Mouse (Mus musculus) liver, embryonic 14.5 days (tissue): ENCODE measurements around the gene Ddo. TPM values are rescaled to one million over a fixed set of nuclear protein-coding genes. Genes with fewer than 3 reads are reported as not detected.

Source experiments
- ATAC-seq: fragments of 200-750 bp; cut with Nextera tagmentation; 2 replicates; pipeline ENCODE4 v1.8.0; 2017; ENCODE audit warnings: moderate number of reproducible peaks, mild to moderate bottlenecking, moderate library complexity; ENCODE audit not compliant: insufficient read depth
- DNase-seq, 3 experiments: peaks; one replicate each; pipeline ENCODE4 v3.0.0-alpha.2; 2012 to 2013; ENCODE audit warnings: low read depth in 3 of 3, low spot score in 3 of 3
- H3K27ac ChIP-seq: fragments of 300-500 bp; sonication (generic); 2 replicates; pipeline ENCODE4 v1.5.1; 2014; ENCODE audit warnings: moderate library complexity, mild to moderate bottlenecking, control low read depth, inconsistent platforms
- H3K27me3 ChIP-seq: fragments of 300-500 bp; sonication (generic); 2 replicates; pipeline ENCODE4 v1.6.1; 2014; ENCODE audit warnings: mild to moderate bottlenecking, low read length, moderate library complexity; ENCODE audit not compliant: control insufficient read depth, insufficient read depth
- H3K36me3 ChIP-seq: fragments of 300-500 bp; sonication (generic); replicated peaks from 2 replicates; pipeline ENCODE4 v1.6.1; 2014; ENCODE audit warnings: low read depth; ENCODE audit not compliant: control insufficient read depth, insufficient read depth
- H3K4me1 ChIP-seq, 2 experiments: fragments of 200-500 bp in 1 of 2; fragments of 300-500 bp in 1 of 2; sonication (generic) in 1 of 2; replicated peaks; 2 replicates each; pipeline ENCODE4 v1.6.1; 2012 to 2014; ENCODE audit warnings: antibody characterized with exemption in 1 of 2, inconsistent platforms in 1 of 2, low read length in 1 of 2; ENCODE audit not compliant: control insufficient read depth in 2 of 2, insufficient read depth in 2 of 2
- H3K4me2 ChIP-seq: fragments of 300-500 bp; sonication (generic); 2 replicates; pipeline ENCODE4 v1.6.1; 2014; ENCODE audit warnings: low read depth, mild to moderate bottlenecking, control low read depth, moderate library complexity
- H3K4me3 ChIP-seq, 2 experiments: fragments of 200-500 bp in 1 of 2; fragments of 300-500 bp in 1 of 2; sonication (generic) in 1 of 2; 2 replicates each; pipeline ENCODE4 v1.5.1; 2012 to 2014; ENCODE audit warnings: low read depth in 2 of 2, low read length in 2 of 2, mild to moderate bottlenecking in 2 of 2, control low read depth in 1 of 2, inconsistent platforms in 1 of 2, moderate library complexity in 1 of 2; ENCODE audit not compliant: insufficient read depth in 1 of 2
- H3K9ac ChIP-seq: fragments of 300-500 bp; sonication (generic); replicated peaks from 2 replicates; pipeline ENCODE4 v1.6.1; 2014; ENCODE audit warnings: mild to moderate bottlenecking, control low read depth, moderate library complexity
- H3K9me3 ChIP-seq: fragments of 300-500 bp; sonication (generic); 2 replicates; pipeline ENCODE4 v1.6.1; 2016; ENCODE audit warnings: low read length, mixed read lengths; ENCODE audit not compliant: control insufficient read depth
- CTCF ChIP-seq: IDR thresholded peaks from 2 replicates; pipeline ENCODE4 v1.5.1; 2016; ENCODE audit warnings: antibody characterized with exemption, low read depth, control low read depth
- EP300 ChIP-seq: IDR thresholded peaks from 2 replicates; pipeline ENCODE4 v1.6.1; 2016; ENCODE audit warnings: antibody characterized with exemption, low read depth
- WGBS: fragments of 180-500 bp; shearing (Covaris S2); extraction: QIAGEN DNeasy Blood & Tissue Kit; methylation state at CpG from one replicate; pipeline ENCODE4 v1.1.7; 2014; ENCODE audit not compliant: insufficient replicate concordance; 5-methylcytosine and 5-hydroxymethylcytosine counted together
- polyA plus RNA-seq, 2 experiments: library from polyadenylated mRNA; depleted of rRNA in 1 of 2; stranded (reverse) in 1 of 2; unstranded in 1 of 2; fragments of >200 nt; fragmentation: Nextera tagmentation in 1 of 2; extraction: Ambion mirVana in 1 of 2; gene quantifications; 2 replicates each; pipeline versions ENCODE4 v1.2.1 to v1.2.3; 2012 to 2014

Gene Ddo
- polyA plus RNA-seq, 2 experiments, result 0.02 TPM; not detected in 1

DNA sequence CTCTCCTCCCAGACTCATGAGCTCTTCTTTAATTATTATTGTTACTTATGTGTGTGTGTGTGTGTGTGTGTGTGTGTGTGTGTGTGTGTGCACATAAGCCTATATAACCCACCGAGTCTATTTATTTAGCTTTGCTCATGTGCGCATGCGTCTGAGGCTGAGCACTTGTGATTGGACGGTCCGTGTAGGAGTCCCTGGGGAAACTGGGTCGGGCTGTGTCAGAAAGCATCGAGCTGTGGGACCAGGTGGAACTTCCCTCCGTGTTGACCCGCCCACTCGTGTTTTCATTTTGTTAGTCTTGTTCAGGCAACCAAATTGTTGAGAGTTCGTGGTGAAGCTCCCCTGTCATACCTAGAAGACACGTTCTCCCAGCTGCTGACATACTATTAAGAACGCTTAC lies 88.6 kb downstream of the Ddo start:
- Histone ChIP-seq H3K9me3 (no peaks in the 10 kb centered on the region), H3K36me3 (no peaks in the 10 kb centered on the region), H3K27ac (no peak overlapping the region), H3K27me3 (no peaks in the 10 kb centered on the region), H3K4me3 (no peak overlapping the region), H3K4me1 (no peaks in the 10 kb centered on the region), H3K4me2 (no peak overlapping the region), H3K9ac (no peak overlapping the region)
- DNase-seq, result no peak
- WGBS, result 75% methylated on average over 13 of the region's 13 CpGs
- ATAC-seq, result no peak
- no peak for TF ChIP-seq EP300
- TF ChIP-seq CTCF, result no peak

DNA sequence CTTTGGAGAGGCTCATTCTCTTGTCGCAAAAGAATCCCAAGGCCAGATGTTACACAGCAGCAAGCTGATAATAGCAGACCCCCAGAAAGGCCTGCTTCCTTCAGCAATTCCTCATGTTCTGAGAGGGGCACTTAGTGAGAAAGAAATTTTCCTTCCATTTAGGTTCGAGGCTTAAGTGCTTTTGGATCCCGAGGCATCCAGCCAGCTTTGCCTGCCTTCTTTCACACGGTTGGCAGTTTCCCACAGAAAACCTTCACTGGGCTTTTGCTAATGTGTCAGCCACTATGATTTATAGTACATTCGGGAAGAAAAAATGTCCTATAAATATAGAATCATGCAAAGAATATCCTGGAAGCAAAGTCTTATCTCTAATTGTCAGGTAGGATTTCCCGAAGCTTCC lies 89.3 kb downstream of the Ddo start:
- Histone ChIP-seq H3K36me3 (no peaks in the 10 kb centered on the region), H3K27ac (no peak overlapping the region), H3K4me2 (no peak overlapping the region), H3K27me3 (no peaks in the 10 kb centered on the region), H3K4me3 (no peak overlapping the region), H3K4me1 (no peaks in the 10 kb centered on the region), H3K9ac (no peak overlapping the region), H3K9me3 (no peaks in the 10 kb centered on the region)
- DNase-seq (no peak), ATAC-seq (no peak)
- no peak for TF ChIP-seq CTCF
- TF ChIP-seq EP300, result no peak
- WGBS, result 59% methylated on average over 6 of the region's 6 CpGs

DNA sequence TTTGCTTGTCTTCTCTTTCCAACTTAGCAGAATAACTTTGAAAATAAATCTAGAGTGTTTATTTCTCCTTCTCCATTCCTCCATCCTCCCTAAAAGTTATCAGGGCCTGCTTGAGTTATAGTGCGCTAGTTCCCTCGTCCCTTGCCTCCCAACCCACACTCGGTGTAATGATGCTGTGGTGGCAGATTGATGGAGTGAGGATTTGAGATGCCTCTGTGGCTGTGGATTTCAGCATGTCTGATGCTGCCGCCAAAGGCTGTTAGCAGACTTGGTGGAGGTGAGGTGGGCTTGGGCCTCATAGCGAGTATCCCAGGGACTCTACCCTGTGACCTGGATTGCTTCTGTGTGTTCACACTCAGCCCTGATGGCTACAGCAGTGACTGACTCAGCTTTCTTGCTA lies 91.1 kb downstream of the Ddo start:
- ATAC-seq (no peak), DNase-seq (no peak)
- TF ChIP-seq EP300, result no peak
- TF ChIP-seq CTCF, result no peak
- no peaks in the 10 kb centered on the region for H3K27me3 ChIP-seq
- H3K4me3 ChIP-seq, result no peak overlapping the region
- no peaks in the 10 kb centered on the region for H3K4me1 ChIP-seq
- H3K27ac ChIP-seq, result no peak overlapping the region
- no peaks in the 10 kb centered on the region for H3K36me3 ChIP-seq
- H3K9ac ChIP-seq, result no peak overlapping the region
- WGBS, result 64% methylated on average over 5 of the region's 5 CpGs
- no peak overlapping the region for H3K4me2 ChIP-seq
- H3K9me3 ChIP-seq, result no peaks in the 10 kb centered on the region

DNA sequence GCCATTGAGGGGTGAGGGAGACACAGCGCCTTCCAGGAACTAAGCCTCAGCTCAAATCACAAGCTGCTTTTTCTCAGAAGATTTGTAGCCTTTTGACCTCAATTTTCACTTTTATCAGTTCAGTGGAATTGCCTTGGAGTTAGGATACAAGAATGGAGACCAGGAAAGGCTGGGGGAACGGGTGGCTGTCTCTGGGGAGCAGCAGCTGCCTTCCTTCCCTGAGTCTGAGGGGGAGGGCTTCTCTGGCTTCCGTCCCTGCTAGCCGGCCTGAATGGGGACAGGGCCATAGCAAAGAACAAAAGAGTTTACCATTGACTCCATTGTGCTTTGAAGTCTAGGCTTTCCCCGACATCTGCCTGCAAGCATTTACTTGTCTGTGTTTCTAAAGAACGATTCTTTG lies 94.5 kb downstream of the Ddo start:
- H3K9me3 ChIP-seq, result no peaks in the 10 kb centered on the region
- H3K9ac ChIP-seq, result no peak overlapping the region
- TF ChIP-seq EP300 (no peak), CTCF (no peak)
- H3K36me3 ChIP-seq, result no peaks in the 10 kb centered on the region
- DNase-seq (no peak), ATAC-seq (no peak)
- no peaks in the 10 kb centered on the region for H3K27me3 ChIP-seq
- no peaks in the 10 kb centered on the region for H3K4me1 ChIP-seq
- no peak overlapping the region for H3K4me2 ChIP-seq
- WGBS, result 43% methylated on average over 6 of the region's 6 CpGs
- no peak overlapping the region for H3K4me3 ChIP-seq
- no peak overlapping the region for H3K27ac ChIP-seq

DNA sequence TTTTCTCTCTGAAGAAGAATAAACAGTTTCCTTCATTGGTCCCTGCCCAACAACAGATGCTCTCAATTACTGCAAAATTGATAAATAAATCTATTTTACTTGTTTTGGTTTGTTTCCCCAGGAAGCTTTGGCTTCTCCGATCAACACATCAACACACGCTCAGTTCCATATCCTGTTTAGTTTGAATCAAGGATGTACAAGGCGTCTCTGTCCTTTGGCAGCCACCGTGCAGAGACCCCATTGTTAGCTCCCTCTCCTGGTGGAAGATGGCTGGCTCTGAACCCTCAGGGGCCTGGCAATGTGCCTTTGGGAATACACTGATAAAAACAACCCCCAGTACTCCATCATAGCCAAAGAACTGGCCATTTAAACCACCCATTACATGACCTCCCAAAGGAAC lies 95.3 kb downstream of the Ddo start:
- H3K27me3 ChIP-seq, result no peaks in the 10 kb centered on the region
- no peaks in the 10 kb centered on the region for H3K4me1 ChIP-seq
- no peaks in the 10 kb centered on the region for H3K36me3 ChIP-seq
- no peak overlapping the region for H3K4me3 ChIP-seq
- no peaks in the 10 kb centered on the region for H3K9me3 ChIP-seq
- 39% methylated on average over 4 of the region's 4 CpGs for WGBS
- ATAC-seq, result no peak
- no peak for TF ChIP-seq EP300
- TF ChIP-seq CTCF, result no peak
- no peak overlapping the region for H3K4me2 ChIP-seq
- H3K27ac ChIP-seq, result no peak overlapping the region
- no peak overlapping the region for H3K9ac ChIP-seq
- no peak for DNase-seq
